Mouse (Mus musculus) central nervous system, embryonic 11.5 days (tissue): ENCODE data around the gene Gpx4. TPM values are rescaled to one million over a fixed set of nuclear protein-coding genes. Genes with fewer than 3 reads are reported as not detected.

Experiments
- polyA plus RNA-seq: library from polyadenylated mRNA; depleted of rRNA; stranded (reverse); fragments of >200 nt; gene quantifications from 2 replicates; pipeline ENCODE4 v1.2.3, GENCODE M21; 2012; rRNA removed

Gpx4 gene
- 416 and 440 TPM in 2 replicates for polyA plus RNA-seq

DNA sequence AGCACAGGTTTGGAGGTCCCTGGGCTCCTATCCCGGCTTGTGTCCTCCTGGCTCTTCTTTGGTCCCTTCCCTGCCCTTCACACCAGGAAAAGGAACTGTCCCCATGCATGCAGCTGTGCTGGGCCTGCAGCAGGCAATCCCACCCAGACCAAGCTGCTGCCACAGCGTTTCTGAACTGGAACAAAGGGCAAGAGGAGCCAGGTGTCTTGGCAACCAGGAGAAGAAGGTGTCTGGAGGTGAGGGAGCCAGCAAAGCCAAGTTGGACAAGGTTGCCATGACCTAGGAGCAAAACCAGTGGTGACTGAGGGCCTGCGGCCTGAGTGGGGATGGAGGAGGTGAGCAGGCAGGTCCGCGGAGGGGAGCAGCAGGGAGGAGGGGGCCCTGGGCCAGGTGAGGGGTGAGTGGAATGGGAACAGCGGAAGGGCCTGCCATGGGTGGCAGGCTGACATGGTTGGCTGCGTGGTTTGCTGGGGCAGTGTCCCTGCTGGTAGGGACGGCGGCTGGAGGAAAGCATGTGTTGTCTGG is at the start of gene Gpx4:
Gpx4 (plus strand) TSS at position 126 of the 525 bp plus-strand sequence.

DNA sequence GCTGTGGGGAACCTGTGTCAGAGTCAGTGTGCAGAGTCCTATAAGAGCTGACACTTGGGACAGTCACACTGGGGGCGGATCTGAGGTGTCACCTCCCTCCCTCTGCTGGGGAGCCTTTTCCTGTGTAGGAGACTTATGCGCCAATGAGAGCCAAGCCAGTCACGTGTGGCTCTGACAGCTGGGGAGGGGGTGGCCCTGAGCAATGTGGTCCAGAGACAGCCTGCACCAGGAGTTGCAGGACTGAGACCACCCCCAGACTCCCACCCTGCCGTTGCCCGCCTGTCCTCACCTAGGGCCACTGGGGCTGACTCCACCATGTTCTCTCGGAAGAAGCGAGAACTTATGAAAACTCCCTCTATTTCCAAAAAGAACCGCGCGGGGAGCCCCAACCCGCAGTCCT is 30.5 kb upstream of the Gpx4 start, which contains the start of gene Arhgap45:
Arhgap45 (plus strand) TSS at position 143 of the 400 bp plus-strand sequence.

DNA sequence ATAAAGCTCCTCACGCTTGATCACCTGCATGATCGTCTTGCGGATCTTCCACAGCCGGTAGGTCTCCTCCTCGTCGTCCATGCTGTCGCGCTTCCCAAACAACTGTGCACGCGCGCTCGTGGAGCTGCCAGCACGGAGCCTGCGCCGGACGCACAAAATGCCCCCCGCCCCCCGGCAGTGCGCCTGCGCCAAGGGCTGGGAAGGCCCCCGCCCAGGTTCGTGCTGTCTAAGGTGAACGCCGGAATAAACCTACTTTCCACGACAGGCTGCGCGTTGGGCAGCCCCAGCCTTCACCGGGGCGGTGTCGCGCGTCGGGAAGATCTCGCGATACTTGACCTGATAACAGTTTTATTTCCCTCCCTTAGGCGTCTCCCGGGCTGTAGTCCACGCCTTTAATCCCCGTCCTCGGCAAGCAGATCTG is 7.4 kb upstream of the Gpx4 start, which contains the start of gene Polr2e:
Polr2e (minus strand) TSS at position 237 of the 421 bp plus-strand sequence.

DNA sequence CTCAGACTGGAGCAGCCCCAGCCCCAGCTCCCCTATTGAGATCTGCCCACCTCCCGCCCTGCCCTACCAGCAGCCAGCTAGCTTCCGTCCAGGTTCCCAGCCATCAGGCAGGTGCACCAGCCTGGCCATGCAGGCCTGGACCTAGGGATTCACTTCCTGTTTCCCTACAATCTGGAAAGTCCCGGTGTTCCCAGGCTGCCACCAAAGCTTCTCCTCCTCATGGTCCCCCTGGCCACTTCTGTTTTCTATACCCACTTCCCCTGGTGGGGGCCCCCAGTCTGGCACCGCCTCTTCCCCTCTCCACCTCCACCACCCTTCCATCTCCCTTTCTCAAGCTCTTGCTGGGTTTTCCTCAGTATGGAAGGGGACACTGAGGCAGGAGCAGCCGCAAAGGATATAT is 58.5 kb downstream of the Gpx4 start, which contains the start of gene Sbno2:
Sbno2 (minus strand) TSS at position 112 of the 400 bp plus-strand sequence.

Other genes starting within 250 kb of the Gpx4 start
- 0.64 and 0.96 TPM in 2 replicates for gene Misp, start 226.2 kb upstream of the Gpx4 start, polyA plus RNA-seq
- gene Ptbp1, start 192.7 kb upstream of the Gpx4 start, polyA plus RNA-seq, result 162 and 407 TPM in 2 replicates
- 15.3 and 15.8 TPM in 2 replicates for gene Prtn3, start 172.7 kb upstream of the Gpx4 start, polyA plus RNA-seq
- gene Plppr3, start 172.5 kb upstream of the Gpx4 start, polyA plus RNA-seq, result 256 and 339 TPM in 2 replicates
- gene Elane, start 160.9 kb upstream of the Gpx4 start, polyA plus RNA-seq, result 0.43 and 0.54 TPM in 2 replicates
- gene Cfd, start 156.3 kb upstream of the Gpx4 start, polyA plus RNA-seq, result 0.09 and 0.50 TPM in 2 replicates
- 47.8 and 59.6 TPM in 2 replicates for gene Med16, start 138.2 kb upstream of the Gpx4 start, polyA plus RNA-seq
- gene Gm26602, start 136.3 kb upstream of the Gpx4 start, polyA plus RNA-seq, result not detected in 2 replicates
- 1.2 and 1.3 TPM in 2 replicates for gene Kiss1r, start 130.2 kb upstream of the Gpx4 start, polyA plus RNA-seq
- gene R3hdm4, start 126.0 kb upstream of the Gpx4 start, polyA plus RNA-seq, result 110 and 123 TPM in 2 replicates
- 11.1 and 12.1 TPM in 2 replicates for gene Arid3a, start 120.1 kb upstream of the Gpx4 start, polyA plus RNA-seq
- gene Wdr18, start 87.0 kb upstream of the Gpx4 start, polyA plus RNA-seq, result 40.0 and 55.7 TPM in 2 replicates
- 0.28 and 0.39 TPM in 2 replicates for gene Grin3b, start 76.5 kb upstream of the Gpx4 start, polyA plus RNA-seq
- 120 and 158 TPM in 2 replicates for gene Tmem259, start 62.8 kb upstream of the Gpx4 start, polyA plus RNA-seq
- 66.5 and 128 TPM in 2 replicates for gene Cnn2, start 58.6 kb upstream of the Gpx4 start, polyA plus RNA-seq
- 7.7 and 7.9 TPM in 2 replicates for gene Abca7, start 50.7 kb upstream of the Gpx4 start, polyA plus RNA-seq
- 12.5 and 14.7 TPM in 2 replicates for gene Arhgap45, start 30.5 kb upstream of the Gpx4 start, polyA plus RNA-seq
- gene Polr2e, start 7.4 kb upstream of the Gpx4 start, polyA plus RNA-seq, result 194 and 280 TPM in 2 replicates
- 16.6 and 19.3 TPM in 2 replicates for gene Sbno2, start 58.4 kb downstream of the Gpx4 start, polyA plus RNA-seq
- gene Stk11, start 68.6 kb downstream of the Gpx4 start, polyA plus RNA-seq, result 119 and 142 TPM in 2 replicates
- 329 and 334 TPM in 2 replicates for gene Atp5d, start 91.5 kb downstream of the Gpx4 start, polyA plus RNA-seq
- gene Cbarp, start 93.7 kb downstream of the Gpx4 start, polyA plus RNA-seq, result 33.8 and 39.4 TPM in 2 replicates
- gene Midn, start 101.1 kb downstream of the Gpx4 start, polyA plus RNA-seq, result 171 and 228 TPM in 2 replicates
- 260 and 305 TPM in 2 replicates for gene Cirbp, start 118.8 kb downstream of the Gpx4 start, polyA plus RNA-seq
- gene 1600002K03Rik, start 125.8 kb downstream of the Gpx4 start, polyA plus RNA-seq, result 15.7 and 18.1 TPM in 2 replicates
- 47.6 and 65.6 TPM in 2 replicates for gene Efna2, start 132.3 kb downstream of the Gpx4 start, polyA plus RNA-seq
- gene Mum1, start 179.3 kb downstream of the Gpx4 start, polyA plus RNA-seq, result 115 and 164 TPM in 2 replicates
- 188 and 220 TPM in 2 replicates for gene Ndufs7, start 202.0 kb downstream of the Gpx4 start, polyA plus RNA-seq
- 11.8 and 25.1 TPM in 2 replicates for gene Gamt, start 213.8 kb downstream of the Gpx4 start, polyA plus RNA-seq
- gene Dazap1, start 214.3 kb downstream of the Gpx4 start, polyA plus RNA-seq, result 156 and 213 TPM in 2 replicates
- 3,440 and 4,629 TPM in 2 replicates for gene Rps15, start 245.3 kb downstream of the Gpx4 start, polyA plus RNA-seq
- gene Apc2, start 248.8 kb downstream of the Gpx4 start, polyA plus RNA-seq, result 48.8 and 63.3 TPM in 2 replicates